Mouse (Mus musculus) layer of hippocampus, adult 11-12 months (tissue): ENCODE data around the gene Wwox.

Experiments used
- DNase-seq: peaks from one replicate; pipeline ENCODE4 v3.0.0; 2022; ENCODE audit warnings: low spot score

Wwox gene

GRCm38 (mm10) chr8:114973002-114973461 is 533.6 kb downstream of the Wwox start:
- no peak for DNase-seq

GRCm38 (mm10) chr8:114974336-114974950 is 535.0 kb downstream of the Wwox start:
- DNase-seq = no peak

GRCm38 (mm10) chr8:114977746-114978145 is 538.3 kb downstream of the Wwox start:
- DNase-seq = no peak

GRCm38 (mm10) chr8:114978206-114978960 is 538.9 kb downstream of the Wwox start:
- no peak for DNase-seq

- DNase-seq = no peak
Observed at GRCm38 (mm10) chr8:114979671-114980070, 540.2 kb downstream of the Wwox start.

GRCm38 (mm10) chr8:114982762-114983161 is 543.3 kb downstream of the Wwox start:
- DNase-seq = no peak

GRCm38 (mm10) chr8:114984500-114984899 is 545.0 kb downstream of the Wwox start:
- no peak for DNase-seq

- no peak for DNase-seq
Observed at GRCm38 (mm10) chr8:114985996-114986395, 546.5 kb downstream of the Wwox start.

GRCm38 (mm10) chr8:114986971-114987370 is 547.5 kb downstream of the Wwox start:
- DNase-seq = no peak

GRCm38 (mm10) chr8:114990865-114991613 is 551.6 kb downstream of the Wwox start:
- DNase-seq = no peak

GRCm38 (mm10) chr8:115000736-115001135 is 561.3 kb downstream of the Wwox start:
- DNase-seq = no peak

GRCm38 (mm10) chr8:115005021-115005420 is 565.6 kb downstream of the Wwox start:
- no peak for DNase-seq

GRCm38 (mm10) chr8:115006561-115006960 is 567.1 kb downstream of the Wwox start:
- no peak for DNase-seq

- DNase-seq = no peak
Observed at GRCm38 (mm10) chr8:115007280-115007679, 567.8 kb downstream of the Wwox start.

- DNase-seq = no peak
Observed at GRCm38 (mm10) chr8:115008624-115009620, 569.5 kb downstream of the Wwox start.

- DNase-seq = no peak
Observed at GRCm38 (mm10) chr8:115009897-115010768, 570.7 kb downstream of the Wwox start.

GRCm38 (mm10) chr8:115010769-115011073 is 571.3 kb downstream of the Wwox start:
- no peak for DNase-seq

- no peak for DNase-seq
Observed at GRCm38 (mm10) chr8:115019661-115020060, 580.2 kb downstream of the Wwox start.

GRCm38 (mm10) chr8:115021731-115022130 is 582.3 kb downstream of the Wwox start:
- DNase-seq = no peak

GRCm38 (mm10) chr8:115024062-115024461 is 584.6 kb downstream of the Wwox start:
- no peak for DNase-seq
